Mouse (Mus musculus): ENCODE results near the gene Rerg. TPM values are rescaled to one million over a fixed set of nuclear protein-coding genes. Genes with fewer than 3 reads are reported as not detected.

Gene Rerg
- polyA plus RNA-seq, 1 experiment, result 3.1 TPM

DNA sequence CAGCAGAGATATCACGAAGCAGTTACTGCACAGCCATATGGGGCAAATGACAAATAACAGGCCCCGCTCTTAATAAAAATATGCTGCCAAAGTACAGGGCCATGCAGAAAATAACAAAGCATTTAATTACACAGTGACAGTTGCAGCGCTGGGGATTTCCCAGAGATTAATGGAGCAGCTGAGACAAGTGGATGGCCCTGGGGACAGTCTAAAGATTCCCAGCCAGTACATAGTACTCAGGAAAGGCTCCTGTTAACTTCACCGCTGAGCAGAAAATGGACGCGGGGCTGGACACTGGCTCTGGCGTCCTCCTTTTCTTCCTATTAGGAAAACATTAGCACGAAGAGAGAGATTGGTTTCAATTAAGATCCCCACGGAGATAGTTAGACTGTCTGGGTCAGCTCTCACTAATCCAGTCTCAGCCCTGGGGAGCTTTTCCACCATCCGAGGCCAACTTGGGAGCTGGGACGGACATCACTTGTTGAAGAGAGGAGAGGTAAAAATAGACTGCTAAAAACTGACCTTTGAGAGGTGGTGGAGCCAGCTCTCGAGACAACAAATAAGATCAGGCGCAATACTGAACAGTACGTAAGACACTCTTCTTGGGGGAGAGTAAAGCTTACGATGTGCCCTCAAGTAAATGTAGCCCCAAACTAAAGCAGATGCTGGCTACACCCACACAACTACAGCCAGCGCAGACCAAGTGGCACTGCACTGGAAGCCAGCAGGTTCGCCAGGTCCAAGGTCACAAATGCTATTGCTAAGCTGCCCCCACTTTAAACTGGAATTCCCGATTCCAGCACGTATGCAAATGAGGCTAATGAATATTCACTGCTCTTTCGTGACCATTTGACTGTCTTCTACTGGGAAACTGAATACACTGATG is 34.5 kb downstream of the Rerg start:
- H3K36me3 ChIP-seq (ENCODE audit: control insufficient read depth, insufficient read depth), result no peaks in the 10 kb centered on the region
- no peak overlapping the region for H3K4me3 ChIP-seq
- TF ChIP-seq REST (IDR thresholded peaks at IDR 0.05; ENCODE audit: insufficient read depth, insufficient read length), result no peak
- TF ChIP-seq MYOD1 (IDR thresholded peaks at IDR 0.05; ENCODE audit: control insufficient read depth in 1 of 3, insufficient read length in 2 of 3, low read depth in 2 of 3), result no peak
- no peak for TF ChIP-seq MYOG (IDR thresholded peaks at IDR 0.05; ENCODE audit: control insufficient read depth in 1 of 3, insufficient read depth in 1 of 3, insufficient read length in 2 of 3, low read depth in 2 of 3)
- no peak for TF ChIP-seq TCF3 (IDR thresholded peaks at IDR 0.05; ENCODE audit: insufficient read length, low read depth)
- no peak for TF ChIP-seq TCF12 (IDR thresholded peaks at IDR 0.05; ENCODE audit: insufficient read depth, poor library complexity, severe bottlenecking)
- TF ChIP-seq POLR2AphosphoS2 (IDR thresholded peaks at IDR 0.05; ENCODE audit: insufficient read length, low read depth), result no peak
- TF ChIP-seq USF1 (IDR thresholded peaks at IDR 0.05; ENCODE audit: low read depth), result no peak
- TF ChIP-seq CEBPB (IDR thresholded peaks at IDR 0.05; ENCODE audit: insufficient read depth, poor library complexity, severe bottlenecking), result no peak
- TF ChIP-seq MAX (IDR thresholded peaks at IDR 0.05; ENCODE audit: low read depth), result no peak
- no peak for TF ChIP-seq SRF (IDR thresholded peaks at IDR 0.05; ENCODE audit: control insufficient read depth, insufficient read length, low read depth)
- TF ChIP-seq POLR2A (IDR thresholded peaks at IDR 0.05; ENCODE audit: insufficient read length, low read depth), result no peak
- no peak for TF ChIP-seq E2F4 (IDR thresholded peaks at IDR 0.05; ENCODE audit: insufficient read depth)
- peak overlapping the region; percentile 38 for H3K4me2 ChIP-seq (ENCODE audit: low read depth)
- H3ac ChIP-seq (ENCODE audit: control insufficient read depth, insufficient read length), result no peak overlapping the region
- no peaks in the 10 kb centered on the region for H3K79me2 ChIP-seq (ENCODE audit: control insufficient read depth, insufficient read depth)
- no peaks in the 10 kb centered on the region for H3K27me3 ChIP-seq (ENCODE audit: control insufficient read depth, insufficient read depth, insufficient read length)

DNA sequence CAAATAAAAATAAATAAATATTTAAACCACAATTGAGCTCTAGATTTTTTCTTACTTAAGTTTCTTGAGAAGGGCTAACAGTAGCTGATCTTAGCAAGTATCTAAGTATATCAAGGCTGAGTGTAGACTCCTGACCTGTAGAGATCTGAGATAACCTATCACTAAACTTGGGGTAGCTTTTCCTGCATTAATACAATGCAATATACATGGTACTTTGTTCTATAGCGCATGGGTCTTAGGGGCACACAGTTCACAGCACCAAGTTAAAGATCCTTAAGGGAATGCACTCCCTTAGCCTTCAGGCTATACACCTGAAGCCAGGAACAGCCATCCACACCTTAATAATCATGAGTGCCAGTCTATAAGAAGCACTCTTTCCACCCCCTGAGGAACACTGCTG is 38.5 kb downstream of the Rerg start:
- no peaks in the 10 kb centered on the region for H3K36me3 ChIP-seq (ENCODE audit: control insufficient read depth, insufficient read depth)
- no peak overlapping the region for H3ac ChIP-seq (ENCODE audit: control insufficient read depth, insufficient read length)
- no peaks in the 10 kb centered on the region for H3K79me2 ChIP-seq (ENCODE audit: control insufficient read depth, insufficient read depth)
- TF ChIP-seq TCF12 (IDR thresholded peaks at IDR 0.05; ENCODE audit: insufficient read depth, poor library complexity, severe bottlenecking) (no peak), SRF (IDR thresholded peaks at IDR 0.05; ENCODE audit: control insufficient read depth, insufficient read length, low read depth) (no peak), REST (IDR thresholded peaks at IDR 0.05; ENCODE audit: insufficient read depth, insufficient read length) (no peak), POLR2A (IDR thresholded peaks at IDR 0.05; ENCODE audit: insufficient read length, low read depth) (no peak), E2F4 (IDR thresholded peaks at IDR 0.05; ENCODE audit: insufficient read depth) (no peak), MYOD1 (IDR thresholded peaks at IDR 0.05; ENCODE audit: control insufficient read depth in 1 of 3, insufficient read length in 2 of 3, low read depth in 2 of 3) (no peak), MYOG (IDR thresholded peaks at IDR 0.05; ENCODE audit: control insufficient read depth in 1 of 3, insufficient read depth in 1 of 3, insufficient read length in 2 of 3, low read depth in 2 of 3) (no peak), TCF3 (IDR thresholded peaks at IDR 0.05; ENCODE audit: insufficient read length, low read depth) (no peak), CEBPB (IDR thresholded peaks at IDR 0.05; ENCODE audit: insufficient read depth, poor library complexity, severe bottlenecking) (no peak)
- H3K4me3 ChIP-seq, result no peak overlapping the region
- no peaks in the 10 kb centered on the region for H3K27me3 ChIP-seq (ENCODE audit: control insufficient read depth, insufficient read depth, insufficient read length)
- H3K4me2 ChIP-seq (ENCODE audit: low read depth), result no peak overlapping the region

DNA sequence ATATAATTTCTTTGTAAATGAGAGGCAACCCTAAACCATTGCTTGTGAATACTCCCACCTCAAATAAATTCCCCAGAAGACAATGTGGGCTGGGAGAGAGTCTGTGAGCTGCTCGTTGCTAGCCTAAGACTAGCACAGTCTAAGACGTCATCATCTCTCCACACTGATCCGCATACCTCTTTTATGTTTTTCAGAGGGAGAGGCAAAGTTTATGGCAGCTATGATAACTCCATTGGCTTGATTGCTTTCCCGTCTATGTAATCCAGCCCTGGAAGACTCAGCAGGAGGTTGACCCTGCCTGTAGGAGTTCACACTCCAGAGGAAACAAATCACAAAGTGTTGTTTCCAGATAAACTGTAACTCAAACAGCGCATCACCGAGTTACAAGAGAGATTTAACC is 38.9 kb downstream of the Rerg start:
- Histone ChIP-seq H3K4me2 (ENCODE audit: low read depth) (no peak overlapping the region), H3ac (ENCODE audit: control insufficient read depth, insufficient read length) (no peak overlapping the region), H3K4me3 (no peak overlapping the region), H3K27me3 (ENCODE audit: control insufficient read depth, insufficient read depth, insufficient read length) (no peaks in the 10 kb centered on the region), H3K36me3 (ENCODE audit: control insufficient read depth, insufficient read depth) (no peaks in the 10 kb centered on the region), H3K79me2 (ENCODE audit: control insufficient read depth, insufficient read depth) (no peaks in the 10 kb centered on the region)
- no peak for TF ChIP-seq POLR2A (IDR thresholded peaks at IDR 0.05; ENCODE audit: insufficient read length, low read depth)

DNA sequence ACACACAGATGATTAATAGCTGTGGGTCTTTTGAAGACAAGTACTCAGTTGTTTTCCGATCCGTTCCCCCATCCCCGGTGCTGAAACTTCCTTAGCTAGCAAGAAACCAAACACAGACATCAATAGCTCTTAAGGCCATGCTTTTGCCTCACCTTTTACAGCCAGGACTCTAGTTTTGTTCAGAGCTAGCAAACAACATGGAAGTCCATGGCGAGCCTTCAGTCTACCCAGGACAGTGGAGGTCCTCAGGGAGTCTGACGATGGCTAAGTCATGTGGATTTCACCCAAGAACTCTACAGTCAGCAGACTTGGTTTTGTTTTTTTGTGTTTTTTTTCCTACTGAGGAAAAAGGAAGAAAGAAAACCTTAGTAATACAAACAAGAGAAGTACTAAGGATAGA is 43.4 kb downstream of the Rerg start:
- no peaks in the 10 kb centered on the region for H3K27me3 ChIP-seq (ENCODE audit: control insufficient read depth, insufficient read depth, insufficient read length)
- H3K36me3 ChIP-seq (ENCODE audit: control insufficient read depth, insufficient read depth), result no peaks in the 10 kb centered on the region
- no peak overlapping the region for H3K4me3 ChIP-seq
- H3K79me2 ChIP-seq (ENCODE audit: control insufficient read depth, insufficient read depth), result no peaks in the 10 kb centered on the region
- TF ChIP-seq TCF12 (IDR thresholded peaks at IDR 0.05; ENCODE audit: insufficient read depth, poor library complexity, severe bottlenecking) (no peak), REST (IDR thresholded peaks at IDR 0.05; ENCODE audit: insufficient read depth, insufficient read length) (no peak), MAX (IDR thresholded peaks at IDR 0.05; ENCODE audit: low read depth) (no peak), MYOD1 (IDR thresholded peaks at IDR 0.05; ENCODE audit: control insufficient read depth in 1 of 3, insufficient read length in 2 of 3, low read depth in 2 of 3) (no peak), POLR2AphosphoS2 (IDR thresholded peaks at IDR 0.05; ENCODE audit: insufficient read length, low read depth) (no peak), TCF3 (IDR thresholded peaks at IDR 0.05; ENCODE audit: insufficient read length, low read depth) (no peak)
- H3K4me2 ChIP-seq (ENCODE audit: low read depth), result peak overlapping the region; percentile 59
- H3ac ChIP-seq (ENCODE audit: control insufficient read depth, insufficient read length), result no peak overlapping the region

DNA sequence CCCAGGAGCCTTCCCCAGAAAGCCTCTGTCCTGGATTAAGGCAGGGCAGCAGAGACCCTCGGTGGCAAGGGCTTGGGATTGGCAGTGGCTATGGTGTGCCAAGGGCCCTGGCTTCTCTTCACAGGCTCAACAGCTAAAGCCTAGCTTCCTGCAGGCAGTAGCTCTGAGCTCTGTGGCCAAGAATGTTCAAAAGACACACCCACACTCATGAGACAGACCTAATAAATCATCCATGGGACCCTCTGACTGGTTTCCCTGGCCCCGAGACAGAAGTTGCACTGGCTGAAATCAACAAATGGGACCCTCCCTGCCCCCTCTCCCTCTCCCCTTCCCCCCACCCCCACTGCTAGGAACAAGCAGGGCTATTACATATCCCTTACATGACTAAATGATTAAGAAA is 44.1 kb downstream of the Rerg start:
- H3K4me3 ChIP-seq, result no peak overlapping the region
- H3K36me3 ChIP-seq (ENCODE audit: control insufficient read depth, insufficient read depth), result no peaks in the 10 kb centered on the region
- H3K27me3 ChIP-seq (ENCODE audit: control insufficient read depth, insufficient read depth, insufficient read length), result no peaks in the 10 kb centered on the region
- peak overlapping the region; percentile 68 for H3K4me2 ChIP-seq (ENCODE audit: low read depth)
- peak; percentile 41 for TF ChIP-seq POLR2A (IDR thresholded peaks at IDR 0.05; ENCODE audit: insufficient read length, low read depth)
- no peak for TF ChIP-seq MYOG (IDR thresholded peaks at IDR 0.05; ENCODE audit: control insufficient read depth in 1 of 3, insufficient read depth in 1 of 3, insufficient read length in 2 of 3, low read depth in 2 of 3)
- no peak overlapping the region for H3ac ChIP-seq (ENCODE audit: control insufficient read depth, insufficient read length)
- no peaks in the 10 kb centered on the region for H3K79me2 ChIP-seq (ENCODE audit: control insufficient read depth, insufficient read depth)
